Mouse (Mus musculus): ENCODE measurements around the gene Gli1.

- TF ChIP-seq MXI1 (IDR thresholded peaks at IDR 0.05; ENCODE audit: low read depth, low read length) (no peak), CHD2 (IDR thresholded peaks at IDR 0.05; ENCODE audit: low read length) (no peak), MEF2A (IDR thresholded peaks at IDR 0.05; ENCODE audit: borderline replicate concordance, low read depth, low read length) (no peak), POLR2A (IDR thresholded peaks at IDR 0.05; ENCODE audit: low read depth, low read length) (no peak), NELFE (IDR thresholded peaks at IDR 0.05; ENCODE audit: low read depth, low read length) (no peak), GABPA (IDR thresholded peaks at IDR 0.05; ENCODE audit: insufficient replicate concordance, low read depth, low read length) (no peak), EP300 (IDR thresholded peaks at IDR 0.05; ENCODE audit: low read length) (no peak), HCFC1 (IDR thresholded peaks at IDR 0.05; ENCODE audit: low read depth, low read length) (no peak)
Observed at GRCm38 (mm10) chr10:127327461-127328145, 14.2 kb downstream of the Gli1 start.
